Mouse (Mus musculus) left cerebral cortex, postnatal 25 days (tissue): ENCODE measurements around the gene Cps1. TPM values are rescaled to one million over a fixed set of nuclear protein-coding genes. Genes with fewer than 3 reads are reported as not detected.

Source experiments
- DNase-seq, 2 experiments: peaks; one replicate each; pipeline ENCODE4 v3.0.0; 2022; ENCODE audit warnings: low spot score in 2 of 2, mixed read lengths in 1 of 2
- intact Hi-C: fragments of 180-260 bp; cut with DNase I; formaldehyde crosslinking; loops from one replicate; pipeline ENCODE4 v1.15.1; 2025
- total RNA-seq, 2 experiments: library from RNA; stranded (reverse); gene quantifications; 2 replicates each; pipeline ENCODE4 v1.2.3; 2021

Cps1 gene
- total RNA-seq, 2 experiments from 2014 or later, result 0.25 to 0.37 TPM

- DNase-seq, result peak; percentile 23 to 59
- intact Hi-C loops, result loop anchor here (10.0 kb wide), 1 partner anchor 1916 kb away; no protein-coding TSS in a partner anchor
Measured at GRCm38 (mm10) chr1:67218339-67218944, 95.6 kb downstream of the Cps1 start.

- intact Hi-C loops, result no loop called here
- peak in 1 of 2 experiments; percentile 20 for DNase-seq
Measured at GRCm38 (mm10) chr1:67223666-67224065, 100.8 kb downstream of the Cps1 start.

GRCm38 (mm10) chr1:67234861-67235260 is 112.0 kb downstream of the Cps1 start:
- intact Hi-C loops, result no loop called here
- DNase-seq, result no peak

GRCm38 (mm10) chr1:67235468-67236217 is 112.8 kb downstream of the Cps1 start:
- DNase-seq, result no peak
- intact Hi-C loops, result no loop called here

GRCm38 (mm10) chr1:67238446-67238845 is 115.6 kb downstream of the Cps1 start:
- DNase-seq, result no peak
- intact Hi-C loops, result no loop called here

GRCm38 (mm10) chr1:67238941-67239340 is 116.1 kb downstream of the Cps1 start:
- DNase-seq, result no peak
- intact Hi-C loops, result no loop called here

- DNase-seq, result no peak
- intact Hi-C loops, result no loop called here
Measured at GRCm38 (mm10) chr1:67265222-67265621, 142.4 kb downstream of the Cps1 start.

GRCm38 (mm10) chr1:67267972-67268371 is 145.1 kb downstream of the Cps1 start:
- DNase-seq, result no peak
- intact Hi-C loops, result no loop called here

GRCm38 (mm10) chr1:67268450-67268849 is 145.6 kb downstream of the Cps1 start:
- DNase-seq, result peak in 1 of 2 experiments; percentile 27
- intact Hi-C loops, result no loop called here

- DNase-seq, result no peak
- intact Hi-C loops, result no loop called here
Measured at GRCm38 (mm10) chr1:67276270-67276669, 153.4 kb downstream of the Cps1 start.

Other genes with a start within 250 kb of the Cps1 start
- gene Myl1, start 177.6 kb upstream of the Cps1 start, total RNA-seq, result 1 to 10 TPM in 1 of 2 experiments, not detected in 1; 1.5 TPM
- 100 to 1,000 TPM; 182 to 187 TPM for gene Lancl1, start 84.2 kb upstream of the Cps1 start, total RNA-seq